Mouse (Mus musculus): ENCODE measurements around the gene Zfp503. TPM values are rescaled to one million over a fixed set of nuclear protein-coding genes. Genes with fewer than 3 reads are reported as not detected.

Zfp503 gene
- polyA plus RNA-seq, 1 experiment = 5.4 TPM

GRCm38 (mm10) chr14:22019252-22019948 is 30.0 kb upstream of the Zfp503 start, which contains the start of gene Lrmda:
Gene Lrmda, plus strand, starts transcription at chr14:22019712.
- Histone ChIP-seq H3K4me2 (ENCODE audit: low read depth) (no peak within 1 kb of the TSS), H3K27me3 (ENCODE audit: control insufficient read depth, insufficient read depth, insufficient read length) (peaks cover 31% of the 10 kb centered on the region), H3K4me3 (no peak within 1 kb of the TSS), H3K79me2 (ENCODE audit: control insufficient read depth, insufficient read depth) (no peaks in the 10 kb centered on the region), H3ac (ENCODE audit: control insufficient read depth, insufficient read length) (no peak within 1 kb of the TSS), H3K36me3 (ENCODE audit: control insufficient read depth, insufficient read depth) (no peaks in the 10 kb centered on the region)
- TF ChIP-seq MYOG (IDR thresholded peaks at IDR 0.05; ENCODE audit: control insufficient read depth in 1 of 3, insufficient read depth in 1 of 3, insufficient read length in 2 of 3, low read depth in 2 of 3) (no peak), TCF12 (IDR thresholded peaks at IDR 0.05; ENCODE audit: insufficient read depth, poor library complexity, severe bottlenecking) (no peak), USF1 (IDR thresholded peaks at IDR 0.05; ENCODE audit: low read depth) (no peak), TCF3 (IDR thresholded peaks at IDR 0.05; ENCODE audit: insufficient read length, low read depth) (no peak), CEBPB (IDR thresholded peaks at IDR 0.05; ENCODE audit: insufficient read depth, poor library complexity, severe bottlenecking) (no peak), E2F4 (IDR thresholded peaks at IDR 0.05; ENCODE audit: insufficient read depth) (no peak), MYOD1 (IDR thresholded peaks at IDR 0.05; ENCODE audit: control insufficient read depth in 1 of 3, insufficient read length in 2 of 3, low read depth in 2 of 3) (no peak), POLR2A (IDR thresholded peaks at IDR 0.05; ENCODE audit: insufficient read length, low read depth) (no peak), REST (IDR thresholded peaks at IDR 0.05; ENCODE audit: insufficient read depth, insufficient read length) (no peak), MAX (IDR thresholded peaks at IDR 0.05; ENCODE audit: low read depth) (no peak), SRF (IDR thresholded peaks at IDR 0.05; ENCODE audit: control insufficient read depth, insufficient read length, low read depth) (no peak), POLR2AphosphoS2 (IDR thresholded peaks at IDR 0.05; ENCODE audit: insufficient read length, low read depth) (no peak)

- no peak overlapping the region for H3ac ChIP-seq (ENCODE audit: control insufficient read depth, insufficient read length)
- no peak overlapping the region for H3K4me2 ChIP-seq (ENCODE audit: low read depth)
- H3K79me2 ChIP-seq (ENCODE audit: control insufficient read depth, insufficient read depth) = no peaks in the 10 kb centered on the region
- TF ChIP-seq POLR2AphosphoS2 (IDR thresholded peaks at IDR 0.05; ENCODE audit: insufficient read length, low read depth) (no peak), MYOG (IDR thresholded peaks at IDR 0.05; ENCODE audit: control insufficient read depth in 1 of 3, insufficient read depth in 1 of 3, insufficient read length in 2 of 3, low read depth in 2 of 3) (no peak), USF1 (IDR thresholded peaks at IDR 0.05; ENCODE audit: low read depth) (no peak), SRF (IDR thresholded peaks at IDR 0.05; ENCODE audit: control insufficient read depth, insufficient read length, low read depth) (no peak), REST (IDR thresholded peaks at IDR 0.05; ENCODE audit: insufficient read depth, insufficient read length) (no peak)
- no peaks in the 10 kb centered on the region for H3K36me3 ChIP-seq (ENCODE audit: control insufficient read depth, insufficient read depth)
- H3K27me3 ChIP-seq (ENCODE audit: control insufficient read depth, insufficient read depth, insufficient read length) = peaks cover 31% of the 10 kb centered on the region
- no peak overlapping the region for H3K4me3 ChIP-seq
Observed at GRCm38 (mm10) chr14:22017011-22017410, 27.6 kb upstream of the Zfp503 start.

- Histone ChIP-seq H3K4me2 (ENCODE audit: low read depth) (no peak overlapping the region), H3ac (ENCODE audit: control insufficient read depth, insufficient read length) (no peak overlapping the region), H3K27me3 (ENCODE audit: control insufficient read depth, insufficient read depth, insufficient read length) (peaks cover 26% of the 10 kb centered on the region), H3K4me3 (no peak overlapping the region), H3K79me2 (ENCODE audit: control insufficient read depth, insufficient read depth) (no peaks in the 10 kb centered on the region), H3K36me3 (ENCODE audit: control insufficient read depth, insufficient read depth) (no peaks in the 10 kb centered on the region)
- TF ChIP-seq MYOD1 (IDR thresholded peaks at IDR 0.05; ENCODE audit: control insufficient read depth in 1 of 3, insufficient read length in 2 of 3, low read depth in 2 of 3) (no peak), TCF12 (IDR thresholded peaks at IDR 0.05; ENCODE audit: insufficient read depth, poor library complexity, severe bottlenecking) (no peak), REST (IDR thresholded peaks at IDR 0.05; ENCODE audit: insufficient read depth, insufficient read length) (no peak), E2F4 (IDR thresholded peaks at IDR 0.05; ENCODE audit: insufficient read depth) (no peak), MAX (IDR thresholded peaks at IDR 0.05; ENCODE audit: low read depth) (no peak), POLR2AphosphoS2 (IDR thresholded peaks at IDR 0.05; ENCODE audit: insufficient read length, low read depth) (no peak)
Observed at GRCm38 (mm10) chr14:22014781-22015180, 25.4 kb upstream of the Zfp503 start.

- peaks cover 21% of the 10 kb centered on the region for H3K27me3 ChIP-seq (ENCODE audit: control insufficient read depth, insufficient read depth, insufficient read length)
- TF ChIP-seq POLR2A (IDR thresholded peaks at IDR 0.05; ENCODE audit: insufficient read length, low read depth) (no peak), TCF3 (IDR thresholded peaks at IDR 0.05; ENCODE audit: insufficient read length, low read depth) (no peak), MYOD1 (IDR thresholded peaks at IDR 0.05; ENCODE audit: control insufficient read depth in 1 of 3, insufficient read length in 2 of 3, low read depth in 2 of 3) (no peak), MAX (IDR thresholded peaks at IDR 0.05; ENCODE audit: low read depth) (no peak), TCF12 (IDR thresholded peaks at IDR 0.05; ENCODE audit: insufficient read depth, poor library complexity, severe bottlenecking) (no peak), USF1 (IDR thresholded peaks at IDR 0.05; ENCODE audit: low read depth) (no peak), POLR2AphosphoS2 (IDR thresholded peaks at IDR 0.05; ENCODE audit: insufficient read length, low read depth) (no peak), REST (IDR thresholded peaks at IDR 0.05; ENCODE audit: insufficient read depth, insufficient read length) (no peak), MYOG (IDR thresholded peaks at IDR 0.05; ENCODE audit: control insufficient read depth in 1 of 3, insufficient read depth in 1 of 3, insufficient read length in 2 of 3, low read depth in 2 of 3) (no peak), E2F4 (IDR thresholded peaks at IDR 0.05; ENCODE audit: insufficient read depth) (no peak), SRF (IDR thresholded peaks at IDR 0.05; ENCODE audit: control insufficient read depth, insufficient read length, low read depth) (no peak), CEBPB (IDR thresholded peaks at IDR 0.05; ENCODE audit: insufficient read depth, poor library complexity, severe bottlenecking) (no peak)
- H3K79me2 ChIP-seq (ENCODE audit: control insufficient read depth, insufficient read depth) = no peaks in the 10 kb centered on the region
Observed at GRCm38 (mm10) chr14:22014315-22014714, 24.9 kb upstream of the Zfp503 start.

GRCm38 (mm10) chr14:22007006-22007405 is 17.6 kb upstream of the Zfp503 start:
- H3ac ChIP-seq (ENCODE audit: control insufficient read depth, insufficient read length) = no peak overlapping the region
- TF ChIP-seq POLR2AphosphoS2 (IDR thresholded peaks at IDR 0.05; ENCODE audit: insufficient read length, low read depth) (no peak), TCF3 (IDR thresholded peaks at IDR 0.05; ENCODE audit: insufficient read length, low read depth) (no peak), MYOD1 (IDR thresholded peaks at IDR 0.05; ENCODE audit: control insufficient read depth in 1 of 3, insufficient read length in 2 of 3, low read depth in 2 of 3) (no peak), E2F4 (IDR thresholded peaks at IDR 0.05; ENCODE audit: insufficient read depth) (no peak), REST (IDR thresholded peaks at IDR 0.05; ENCODE audit: insufficient read depth, insufficient read length) (no peak), CEBPB (IDR thresholded peaks at IDR 0.05; ENCODE audit: insufficient read depth, poor library complexity, severe bottlenecking) (no peak), POLR2A (IDR thresholded peaks at IDR 0.05; ENCODE audit: insufficient read length, low read depth) (no peak), SRF (IDR thresholded peaks at IDR 0.05; ENCODE audit: control insufficient read depth, insufficient read length, low read depth) (no peak), TCF12 (IDR thresholded peaks at IDR 0.05; ENCODE audit: insufficient read depth, poor library complexity, severe bottlenecking) (no peak), MAX (IDR thresholded peaks at IDR 0.05; ENCODE audit: low read depth) (no peak)

More at GRCm38 (mm10) chr14:22014315-22014714, 24.9 kb upstream of the Zfp503 start:
- H3K4me2 ChIP-seq (ENCODE audit: low read depth) = no peak overlapping the region
- H3K36me3 ChIP-seq (ENCODE audit: control insufficient read depth, insufficient read depth) = no peaks in the 10 kb centered on the region
- no peak overlapping the region for H3K4me3 ChIP-seq
- no peak overlapping the region for H3ac ChIP-seq (ENCODE audit: control insufficient read depth, insufficient read length)

More at GRCm38 (mm10) chr14:22007006-22007405, 17.6 kb upstream of the Zfp503 start:
- Histone ChIP-seq H3K79me2 (ENCODE audit: control insufficient read depth, insufficient read depth) (no peaks in the 10 kb centered on the region), H3K27me3 (ENCODE audit: control insufficient read depth, insufficient read depth, insufficient read length) (peaks cover 7% of the 10 kb centered on the region), H3K36me3 (ENCODE audit: control insufficient read depth, insufficient read depth) (no peaks in the 10 kb centered on the region), H3K4me2 (ENCODE audit: low read depth) (no peak overlapping the region), H3K4me3 (no peak overlapping the region)
